Mouse (Mus musculus): Measurements from ENCODE around the gene Robo2.

DNA sequence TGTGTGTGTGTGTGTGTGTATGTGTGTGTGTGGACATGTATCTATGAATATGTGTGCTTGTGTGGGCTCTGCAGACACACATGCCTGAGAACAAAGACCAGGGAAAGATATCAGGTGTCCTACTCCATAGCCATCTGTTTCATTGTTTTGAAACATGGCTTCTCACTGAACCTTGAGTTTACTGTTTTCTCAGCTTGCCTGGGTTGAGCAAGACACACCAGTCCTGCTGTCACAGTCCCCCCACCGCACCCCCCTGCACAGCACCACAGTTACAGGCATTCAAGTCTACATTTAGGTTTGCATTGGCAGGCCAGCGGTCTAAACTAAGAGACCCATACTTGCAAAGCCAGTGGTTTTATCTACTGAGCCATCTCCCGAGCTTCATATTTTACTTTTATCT lies 239.0 kb downstream of the Robo2 start:
- TF ChIP-seq CTCF (IDR thresholded peaks at IDR 0.05; ENCODE audit: low read depth): no peak
- no peak for TF ChIP-seq EP300 (IDR thresholded peaks at IDR 0.05; ENCODE audit: low read depth)

Measured in heart, postnatal 0 days (tissue).